Mouse (Mus musculus) lung, embryonic 15.5 days (tissue): ENCODE data around the gene Cfap54. TPM values are rescaled to one million over a fixed set of nuclear protein-coding genes. Genes with fewer than 3 reads are reported as not detected.

Source experiments
- ATAC-seq: fragments of 200-750 bp; cut with Nextera tagmentation; 2 replicates; pipeline ENCODE4 v1.8.0; 2017; ENCODE audit warnings: moderate number of reproducible peaks, borderline replicate concordance; ENCODE audit not compliant: low FRiP score, low TSS enrichment; ENCODE audit errors: extremely low read depth
- H3K27ac ChIP-seq: fragments of 300-500 bp; sonication (generic); 2 replicates; pipeline ENCODE4 v1.5.1; 2015; ENCODE audit warnings: moderate library complexity, mild to moderate bottlenecking, inconsistent platforms
- H3K27me3 ChIP-seq: fragments of 300-500 bp; sonication (generic); 2 replicates; pipeline ENCODE4 v1.6.1; 2015; ENCODE audit warnings: inconsistent platforms
- H3K36me3 ChIP-seq: fragments of 300-500 bp; sonication (generic); 2 replicates; pipeline ENCODE4 v1.6.1; 2015; ENCODE audit warnings: inconsistent platforms
- H3K4me1 ChIP-seq: fragments of 300-500 bp; sonication (generic); 2 replicates; pipeline ENCODE4 v1.6.1; 2015; ENCODE audit warnings: inconsistent platforms
- H3K4me2 ChIP-seq: fragments of 300-500 bp; sonication (generic); 2 replicates; pipeline ENCODE4 v1.6.1; 2015; ENCODE audit warnings: inconsistent platforms, mild to moderate bottlenecking, moderate library complexity
- H3K4me3 ChIP-seq: fragments of 300-500 bp; sonication (generic); 2 replicates; pipeline ENCODE4 v1.5.1; 2015; ENCODE audit warnings: mild to moderate bottlenecking, inconsistent platforms
- H3K9ac ChIP-seq: fragments of 300-500 bp; sonication (generic); 2 replicates; pipeline ENCODE4 v1.6.1; 2015; ENCODE audit warnings: inconsistent platforms
- H3K9me3 ChIP-seq: fragments of 300-500 bp; sonication (generic); 2 replicates; pipeline ENCODE4 v1.6.1; 2016; ENCODE audit warnings: inconsistent platforms
- WGBS: fragments of 180-500 bp; shearing (Covaris S2); methylation state at CpG from one replicate; pipeline ENCODE4 v1.1.7; 2015; 5-methylcytosine and 5-hydroxymethylcytosine counted together
- polyA plus RNA-seq: library from polyadenylated mRNA; unstranded; fragments of >200 nt; fragmentation: Nextera tagmentation; extraction: Ambion mirVana; gene quantifications from 2 replicates; pipeline ENCODE4 v1.2.1, GENCODE M21; 2015

The Cfap54 gene
- polyA plus RNA-seq, 1 experiment from 2014 or later: 1.5 TPM

DNA sequence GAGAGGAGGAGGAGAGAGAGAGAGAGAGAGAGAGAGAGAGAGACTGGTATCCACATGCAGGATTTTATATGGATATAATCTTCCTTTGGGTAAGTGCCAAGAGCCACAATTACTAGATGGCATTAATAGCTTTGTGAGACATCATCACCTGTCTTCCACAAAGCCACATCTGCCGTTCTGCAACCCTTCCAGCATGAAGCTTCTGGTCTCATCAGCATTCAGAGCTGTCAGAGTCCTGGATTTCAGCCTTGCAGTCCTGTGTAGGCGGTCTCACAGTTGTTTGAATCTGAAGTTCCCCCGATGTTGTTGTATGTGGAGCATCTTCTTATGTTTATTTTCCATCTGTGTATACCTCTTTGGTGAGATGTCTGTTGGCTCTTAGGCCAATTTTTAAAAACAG, 9.7 kb downstream of the Cfap54 start:
- Histone ChIP-seq H3K4me1 (no peaks in the 10 kb centered on the region; the same call in 1 of the 2 replicates), H3K4me2 (no peak overlapping the region), H3K27ac (no peak overlapping the region), H3K27me3 (no peaks in the 10 kb centered on the region), H3K4me3 (no peak overlapping the region), H3K36me3 (no peaks in the 10 kb centered on the region), H3K9ac (no peak overlapping the region), H3K9me3 (no peaks in the 10 kb centered on the region)
- WGBS: 59% methylated on average over 3 of the region's 3 CpGs
- ATAC-seq: no peak

DNA sequence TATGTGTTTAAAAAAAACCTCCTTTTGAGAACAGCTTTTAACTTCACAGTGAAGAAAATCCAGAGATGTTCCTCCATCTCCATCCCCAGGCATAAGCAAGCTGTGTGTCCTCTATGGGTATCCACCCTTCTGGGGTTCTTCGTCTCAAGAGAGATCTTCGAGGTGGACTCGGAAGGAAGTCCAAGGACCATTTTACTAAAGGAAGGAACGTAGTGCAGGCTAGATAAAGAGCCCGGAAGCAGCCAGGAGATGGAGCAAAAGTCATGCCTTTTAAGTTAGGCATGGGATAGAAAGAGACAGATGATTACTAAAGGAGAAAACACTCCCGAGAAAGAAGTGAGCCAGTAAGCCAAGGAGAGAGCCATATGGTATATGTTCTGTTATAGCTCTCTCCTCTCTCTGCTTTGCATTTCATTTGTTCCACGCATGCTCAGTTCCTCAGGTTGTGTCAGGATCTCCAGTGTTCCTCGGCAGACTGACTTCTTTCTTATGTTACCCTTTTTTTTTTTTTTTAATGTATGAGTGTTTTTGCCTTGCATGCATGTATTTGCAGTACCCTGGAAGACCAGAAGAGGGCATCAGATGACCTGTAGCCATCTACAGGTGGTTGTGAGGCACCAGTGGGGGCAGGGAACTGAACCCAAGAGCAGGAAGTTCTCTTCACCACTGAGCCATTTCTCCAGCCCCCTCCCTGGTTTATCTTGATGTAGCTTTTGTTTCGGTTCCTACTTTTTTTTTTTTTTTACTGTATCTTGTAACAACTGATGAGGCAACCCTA, 11.1 kb downstream of the Cfap54 start:
- Histone ChIP-seq H3K4me3 (no peak overlapping the region), H3K4me2 (no peak overlapping the region), H3K9ac (no peak overlapping the region), H3K9me3 (no peaks in the 10 kb centered on the region), H3K27me3 (no peaks in the 10 kb centered on the region), H3K4me1 (no peaks in the 10 kb centered on the region; the same call in 1 of the 2 replicates), H3K27ac (peak overlapping the region; percentile 48; the same call in 1 of the 2 replicates), H3K36me3 (no peaks in the 10 kb centered on the region)
- ATAC-seq: no peak
- 60% methylated on average over 9 of the region's 9 CpGs for WGBS

- 63% methylated on average over 6 of the region's 6 CpGs for WGBS
- H3K36me3 ChIP-seq: no peaks in the 10 kb centered on the region
- no peak for ATAC-seq
- H3K4me3 ChIP-seq: no peak overlapping the region
- H3K4me2 ChIP-seq: no peak overlapping the region
- H3K27me3 ChIP-seq: no peaks in the 10 kb centered on the region
- peak overlapping the region; percentile 48 for H3K27ac ChIP-seq
- H3K9me3 ChIP-seq: no peaks in the 10 kb centered on the region
- no peaks in the 10 kb centered on the region; the same call in 1 of the 2 replicates for H3K4me1 ChIP-seq
- no peak overlapping the region for H3K9ac ChIP-seq
Measured at GRCm38 (mm10) chr10:93069721-93070120, 11.7 kb downstream of the Cfap54 start.

DNA sequence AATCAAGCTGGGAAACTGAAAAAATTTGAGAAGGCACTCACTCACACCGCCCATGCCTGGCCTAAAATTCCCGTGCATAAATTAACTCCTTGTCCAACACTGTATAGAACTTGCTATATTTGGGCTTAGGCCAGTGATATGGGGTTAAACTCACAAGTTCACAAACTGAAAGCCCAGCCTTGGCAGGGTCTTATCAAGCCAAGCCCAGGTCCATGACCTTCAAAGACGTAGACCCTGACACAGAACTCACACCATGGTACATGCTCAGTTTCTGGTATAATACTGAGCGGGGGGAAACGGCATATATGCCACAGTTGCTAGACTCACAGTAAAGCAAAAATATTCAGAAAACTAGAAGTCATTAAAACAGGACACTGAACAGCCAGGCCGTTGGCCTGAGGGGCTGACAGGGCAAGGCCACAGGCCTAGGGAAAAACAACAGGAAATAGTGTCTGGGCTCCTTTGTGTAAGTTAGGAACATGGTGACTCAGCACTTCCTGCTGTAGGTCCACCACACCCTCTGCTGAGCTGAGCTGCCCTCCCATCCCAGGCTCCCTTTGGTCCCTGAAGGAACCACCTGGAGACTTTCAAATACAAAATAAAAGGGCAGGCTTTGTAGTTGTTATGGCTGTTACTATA, 12.3 kb downstream of the Cfap54 start:
- Histone ChIP-seq H3K9me3 (no peaks in the 10 kb centered on the region), H3K4me3 (no peak overlapping the region), H3K27ac (peak overlapping the region; percentile 31; the same call in 1 of the 2 replicates), H3K4me2 (no peak overlapping the region), H3K9ac (no peak overlapping the region), H3K4me1 (no peaks in the 10 kb centered on the region; the same call in 1 of the 2 replicates), H3K27me3 (no peaks in the 10 kb centered on the region), H3K36me3 (no peaks in the 10 kb centered on the region)
- peak; percentile 75 for ATAC-seq
- WGBS: 66% methylated on average over 6 of the region's 6 CpGs

- WGBS: 81% methylated on average over 10 of the region's 10 CpGs
- Histone ChIP-seq H3K4me1 (no peaks in the 10 kb centered on the region; the same call in 1 of the 2 replicates), H3K4me2 (no peak overlapping the region), H3K27me3 (no peaks in the 10 kb centered on the region), H3K4me3 (no peak overlapping the region), H3K27ac (no peak overlapping the region), H3K36me3 (no peaks in the 10 kb centered on the region), H3K9ac (no peak overlapping the region), H3K9me3 (no peaks in the 10 kb centered on the region)
- ATAC-seq: no peak
Measured at GRCm38 (mm10) chr10:93064973-93065372, 16.4 kb downstream of the Cfap54 start.

DNA sequence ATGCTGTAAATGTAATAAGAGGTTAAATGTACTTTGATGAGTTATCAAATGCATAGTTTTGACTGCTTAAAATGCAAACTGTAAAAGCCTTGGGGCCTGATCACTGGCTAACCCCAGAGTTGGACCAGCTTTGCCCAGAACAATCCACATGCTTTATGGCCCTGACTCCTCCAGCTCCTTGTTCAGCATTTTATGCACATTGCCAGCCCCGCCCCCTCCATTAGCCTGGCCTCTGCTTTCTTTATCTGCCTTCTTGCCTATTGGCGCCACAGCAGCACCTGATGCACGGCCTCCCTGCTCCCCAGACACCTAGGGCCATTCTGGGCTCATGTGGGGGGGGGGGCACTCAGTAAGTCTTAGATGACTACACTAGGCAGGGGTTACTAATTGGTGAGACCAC, 17.8 kb downstream of the Cfap54 start:
- H3K4me3 ChIP-seq: no peak overlapping the region
- no peaks in the 10 kb centered on the region for H3K9me3 ChIP-seq
- H3K27me3 ChIP-seq: no peaks in the 10 kb centered on the region
- no peak for ATAC-seq
- H3K9ac ChIP-seq: no peak overlapping the region
- no peak overlapping the region for H3K27ac ChIP-seq
- no peak overlapping the region for H3K4me2 ChIP-seq
- no peaks in the 10 kb centered on the region for H3K36me3 ChIP-seq
- no peaks in the 10 kb centered on the region for H3K4me1 ChIP-seq
- WGBS: 61% methylated on average over 3 of the region's 3 CpGs

GRCm38 (mm10) chr10:93062395-93062794, 19.0 kb downstream of the Cfap54 start:
- Histone ChIP-seq H3K4me1 (no peaks in the 10 kb centered on the region), H3K27ac (no peak overlapping the region), H3K4me2 (no peak overlapping the region), H3K9me3 (no peaks in the 10 kb centered on the region), H3K36me3 (no peaks in the 10 kb centered on the region), H3K4me3 (no peak overlapping the region), H3K9ac (no peak overlapping the region), H3K27me3 (no peaks in the 10 kb centered on the region)
- ATAC-seq: no peak
- 85% methylated on average over 4 of the region's 4 CpGs for WGBS

DNA sequence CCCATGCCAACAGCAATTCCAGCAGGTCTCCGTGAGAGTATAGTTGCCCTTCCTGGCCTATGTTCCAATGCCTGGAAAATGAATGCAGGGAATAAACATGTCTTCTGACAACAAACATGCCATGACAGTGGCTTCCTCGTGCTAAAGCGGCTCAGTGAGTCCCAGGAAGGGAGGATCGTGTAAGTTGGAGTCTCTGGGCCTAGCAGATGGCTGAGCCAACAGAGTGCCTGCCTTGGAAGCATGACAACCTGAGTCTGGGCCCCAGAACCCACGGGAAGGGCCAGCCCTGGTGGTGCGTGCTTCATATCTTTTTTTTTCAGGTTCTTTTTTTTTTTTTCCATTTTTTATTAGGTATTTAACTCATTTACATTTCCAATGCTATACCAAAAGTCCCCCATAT, 27.6 kb downstream of the Cfap54 start:
- no peak overlapping the region for H3K9ac ChIP-seq
- no peak overlapping the region for H3K27ac ChIP-seq
- no peaks in the 10 kb centered on the region for H3K9me3 ChIP-seq
- H3K27me3 ChIP-seq: no peaks in the 10 kb centered on the region
- 66% methylated on average over 6 of the region's 6 CpGs for WGBS
- no peak overlapping the region for H3K4me3 ChIP-seq
- no peak for ATAC-seq
- no peaks in the 10 kb centered on the region for H3K36me3 ChIP-seq
- H3K4me1 ChIP-seq: peaks cover 9% of the 10 kb centered on the region; the same call in 1 of the 2 replicates
- no peak overlapping the region for H3K4me2 ChIP-seq

DNA sequence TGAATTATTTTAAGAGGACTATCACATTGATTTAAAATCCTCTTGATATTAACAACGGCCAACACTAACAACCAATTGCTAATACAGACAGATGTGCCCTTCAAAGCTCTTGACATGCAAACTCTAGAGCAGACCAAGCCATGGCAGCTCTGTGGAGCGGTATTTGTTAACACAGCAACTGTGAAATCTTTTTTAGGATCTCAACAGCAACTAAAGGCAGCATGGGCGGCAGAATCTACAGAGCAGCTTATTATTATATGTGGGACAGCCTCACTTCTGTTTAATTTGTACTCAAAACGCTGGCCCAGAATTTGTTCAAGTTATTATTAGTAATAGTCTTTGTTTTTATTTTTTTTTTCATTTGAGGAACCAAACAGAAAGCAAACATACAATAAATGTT, 28.1 kb downstream of the Cfap54 start:
- Histone ChIP-seq H3K9me3 (no peaks in the 10 kb centered on the region), H3K4me1 (peaks cover 9% of the 10 kb centered on the region; the same call in 1 of the 2 replicates), H3K36me3 (no peaks in the 10 kb centered on the region), H3K27ac (no peak overlapping the region), H3K4me3 (no peak overlapping the region), H3K4me2 (no peak overlapping the region), H3K9ac (no peak overlapping the region), H3K27me3 (no peaks in the 10 kb centered on the region)
- ATAC-seq: no peak
- 79% methylated on average over 4 of the region's 4 CpGs for WGBS

- WGBS: 28% methylated on average over 13 of the region's 13 CpGs
- no peaks in the 10 kb centered on the region for H3K9me3 ChIP-seq
- no peak overlapping the region; the same call in 1 of the 2 replicates for H3K4me3 ChIP-seq
- H3K4me1 ChIP-seq: peaks cover 9% of the 10 kb centered on the region; the same call in 1 of the 2 replicates
- H3K27me3 ChIP-seq: no peaks in the 10 kb centered on the region
- H3K27ac ChIP-seq: no peak overlapping the region
- H3K9ac ChIP-seq: no peak overlapping the region; the same call in 1 of the 2 replicates
- peak overlapping the region; percentile 50 for H3K4me2 ChIP-seq
- H3K36me3 ChIP-seq: no peaks in the 10 kb centered on the region
- ATAC-seq: peak; percentile 48; the same call in 1 of the 2 replicates
Measured at GRCm38 (mm10) chr10:93051016-93051726, 30.2 kb downstream of the Cfap54 start.

- 42% methylated on average over 3 of the region's 3 CpGs for WGBS
- Histone ChIP-seq H3K9ac (no peak overlapping the region), H3K36me3 (no peaks in the 10 kb centered on the region), H3K9me3 (no peaks in the 10 kb centered on the region), H3K4me3 (no peak overlapping the region), H3K27me3 (no peaks in the 10 kb centered on the region), H3K4me2 (no peak overlapping the region), H3K4me1 (peaks cover 9% of the 10 kb centered on the region; the same call in 1 of the 2 replicates), H3K27ac (peak overlapping the region; percentile 88)
- ATAC-seq: peak; percentile 62; the same call in 1 of the 2 replicates
Measured at GRCm38 (mm10) chr10:93050571-93050970, 30.8 kb downstream of the Cfap54 start.
